Mouse (Mus musculus) intestine, embryonic 15.5 days (tissue): ENCODE results near the gene Idh2. TPM values are rescaled to one million over a fixed set of nuclear protein-coding genes. Genes with fewer than 3 reads are reported as not detected.

Experiments used
- ATAC-seq: fragments of 200-750 bp; cut with Nextera tagmentation; 2 replicates; pipeline ENCODE4 v1.8.0; 2017; ENCODE audit warnings: moderate TSS enrichment, moderate library complexity
- H3K27ac ChIP-seq: fragments of 300-500 bp; sonication (generic); 2 replicates; pipeline ENCODE4 v1.5.1; 2015; ENCODE audit warnings: mild to moderate bottlenecking, inconsistent platforms
- H3K27me3 ChIP-seq: fragments of 300-500 bp; sonication (generic); replicated peaks from 2 replicates; pipeline ENCODE4 v1.6.1; 2015; ENCODE audit warnings: inconsistent platforms
- H3K36me3 ChIP-seq: fragments of 300-500 bp; sonication (generic); 2 replicates; pipeline ENCODE4 v1.6.1; 2015; ENCODE audit warnings: inconsistent platforms
- H3K4me1 ChIP-seq: fragments of 300-500 bp; sonication (generic); replicated peaks from 2 replicates; pipeline ENCODE4 v1.6.1; 2015; ENCODE audit warnings: inconsistent platforms
- H3K4me2 ChIP-seq: fragments of 300-500 bp; sonication (generic); replicated peaks from 2 replicates; pipeline ENCODE4 v1.6.1; 2015; ENCODE audit warnings: mild to moderate bottlenecking, inconsistent platforms
- H3K4me3 ChIP-seq: fragments of 300-500 bp; sonication (generic); replicated peaks from 2 replicates; pipeline ENCODE4 v1.5.1; 2015; ENCODE audit warnings: inconsistent platforms
- H3K9ac ChIP-seq: fragments of 300-500 bp; sonication (generic); 2 replicates; pipeline ENCODE4 v1.6.1; 2015; ENCODE audit warnings: inconsistent platforms
- H3K9me3 ChIP-seq: fragments of 300-500 bp; sonication (generic); 2 replicates; pipeline ENCODE4 v1.6.1; 2016; ENCODE audit warnings: inconsistent platforms
- WGBS: fragments of 180-500 bp; shearing (Covaris S2); methylation state at CpG from one replicate; pipeline ENCODE4 v1.1.7; 2015; 5-methylcytosine and 5-hydroxymethylcytosine counted together
- polyA plus RNA-seq: library from polyadenylated mRNA; unstranded; fragments of >200 nt; fragmentation: Nextera tagmentation; extraction: Ambion mirVana; gene quantifications from 2 replicates; pipeline ENCODE4 v1.2.1, GENCODE M21; 2015

Gene Idh2
- polyA plus RNA-seq, 1 experiment from 2014 or later, result 520 TPM

DNA sequence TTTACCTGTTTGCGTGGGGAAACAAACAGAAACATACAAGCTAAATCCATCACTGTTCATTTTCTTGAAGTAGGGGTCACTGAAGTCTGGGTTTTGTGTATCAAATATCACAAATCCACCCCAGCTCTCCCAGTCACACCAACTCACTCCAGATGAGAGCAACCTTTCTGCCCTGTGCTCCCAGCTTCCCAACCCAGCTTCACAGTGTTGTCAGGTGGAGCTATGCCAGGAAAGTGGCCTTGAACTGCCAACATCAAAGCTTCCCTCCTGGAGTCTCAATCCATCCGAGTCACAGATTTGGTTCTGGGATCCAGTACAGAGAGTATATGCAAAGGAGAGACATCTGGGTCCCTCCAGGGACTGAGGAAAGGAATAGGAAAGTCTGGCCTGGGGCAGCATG is 966 bp upstream of the Idh2 start:
- Histone ChIP-seq H3K4me2 (peak overlapping the region; percentile 84; the same call in 1 of the 2 replicates), H3K4me1 (peaks cover 27% of the 10 kb centered on the region), H3K27ac (no peak overlapping the region), H3K4me3 (no peak overlapping the region), H3K36me3 (no peaks in the 10 kb centered on the region), H3K9ac (no peak overlapping the region), H3K9me3 (no peaks in the 10 kb centered on the region), H3K27me3 (no peaks in the 10 kb centered on the region)
- ATAC-seq, result no peak
- 67% methylated on average over 2 of the region's 2 CpGs for WGBS

DNA sequence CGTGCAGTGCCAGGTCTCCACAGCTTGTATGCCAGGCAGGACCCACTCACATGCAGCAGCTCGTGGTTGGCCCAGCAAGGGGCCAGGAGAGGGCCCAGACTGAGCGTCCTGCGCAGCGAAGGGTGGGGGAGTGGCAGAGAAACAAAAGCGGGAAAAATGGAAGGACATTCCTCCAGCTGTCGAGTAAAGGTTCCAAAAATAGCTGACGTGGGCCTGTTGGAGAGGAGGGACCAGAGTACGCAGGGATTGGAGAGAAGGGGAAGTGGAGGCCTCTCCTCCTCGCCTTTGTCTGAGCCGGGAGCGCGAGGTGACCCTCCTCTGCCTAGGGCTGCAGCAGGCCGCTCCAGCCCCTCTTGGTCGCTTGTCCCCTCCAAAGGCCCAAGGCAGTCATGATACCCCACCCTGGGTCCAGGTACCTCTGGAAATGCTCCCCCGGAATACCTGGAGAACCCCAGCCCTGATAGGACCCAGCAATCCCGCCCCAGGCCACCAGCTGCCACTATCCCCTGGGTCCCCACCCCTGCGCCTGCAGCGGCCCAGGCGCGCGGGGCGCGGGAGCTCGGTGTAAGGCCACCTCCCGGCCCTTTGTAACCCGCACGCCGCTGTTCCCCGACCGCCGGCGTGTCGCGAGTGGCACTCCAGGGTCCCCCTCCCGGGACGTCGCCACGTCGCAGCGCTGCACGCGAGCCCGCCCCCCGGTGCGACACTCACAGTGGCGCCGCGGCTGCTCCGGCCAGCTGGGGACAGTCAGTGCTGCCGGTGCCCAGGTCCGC is 555 bp downstream of the Idh2 start:
- Histone ChIP-seq H3K9ac (peak overlapping the region; percentile 97), H3K36me3 (no peaks in the 10 kb centered on the region), H3K27me3 (no peaks in the 10 kb centered on the region), H3K4me3 (peak overlapping the region; percentile 99), H3K4me2 (peak overlapping the region; percentile 84), H3K27ac (peak overlapping the region; percentile 97), H3K4me1 (peaks cover 28% of the 10 kb centered on the region), H3K9me3 (no peaks in the 10 kb centered on the region)
- under 1% methylated on average over 51 of the region's 52 CpGs for WGBS
- peak; percentile 85 for ATAC-seq

DNA sequence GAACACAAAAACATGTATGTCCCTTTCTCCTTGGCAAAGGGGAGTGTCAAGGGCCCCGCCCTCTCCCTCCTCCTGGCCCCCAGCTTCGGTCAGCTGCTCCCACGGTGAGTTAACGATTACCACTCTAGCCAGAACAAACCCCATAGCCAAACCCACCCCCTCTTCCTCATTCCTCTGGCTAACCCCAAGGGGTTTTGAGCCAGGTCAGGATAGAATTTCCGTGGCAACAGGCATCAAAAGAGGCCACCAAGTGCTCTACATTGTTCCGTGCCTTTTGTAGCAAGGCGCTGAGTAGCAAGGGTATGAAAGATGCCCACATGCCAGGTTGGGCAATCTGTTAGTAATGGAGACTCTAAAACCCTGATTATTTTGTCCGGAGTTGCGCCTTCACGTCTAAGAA is 1.2 kb downstream of the Idh2 start:
- peak overlapping the region; percentile 84 for H3K4me2 ChIP-seq
- H3K9ac ChIP-seq, result peak overlapping the region; percentile 97
- no peaks in the 10 kb centered on the region for H3K27me3 ChIP-seq
- no peak for ATAC-seq
- H3K27ac ChIP-seq, result peak overlapping the region; percentile 97
- H3K36me3 ChIP-seq, result no peaks in the 10 kb centered on the region
- peak overlapping the region; percentile 99 for H3K4me3 ChIP-seq
- H3K4me1 ChIP-seq, result peaks cover 28% of the 10 kb centered on the region
- WGBS, result 7% methylated on average over 10 of the region's 10 CpGs
- no peaks in the 10 kb centered on the region for H3K9me3 ChIP-seq

DNA sequence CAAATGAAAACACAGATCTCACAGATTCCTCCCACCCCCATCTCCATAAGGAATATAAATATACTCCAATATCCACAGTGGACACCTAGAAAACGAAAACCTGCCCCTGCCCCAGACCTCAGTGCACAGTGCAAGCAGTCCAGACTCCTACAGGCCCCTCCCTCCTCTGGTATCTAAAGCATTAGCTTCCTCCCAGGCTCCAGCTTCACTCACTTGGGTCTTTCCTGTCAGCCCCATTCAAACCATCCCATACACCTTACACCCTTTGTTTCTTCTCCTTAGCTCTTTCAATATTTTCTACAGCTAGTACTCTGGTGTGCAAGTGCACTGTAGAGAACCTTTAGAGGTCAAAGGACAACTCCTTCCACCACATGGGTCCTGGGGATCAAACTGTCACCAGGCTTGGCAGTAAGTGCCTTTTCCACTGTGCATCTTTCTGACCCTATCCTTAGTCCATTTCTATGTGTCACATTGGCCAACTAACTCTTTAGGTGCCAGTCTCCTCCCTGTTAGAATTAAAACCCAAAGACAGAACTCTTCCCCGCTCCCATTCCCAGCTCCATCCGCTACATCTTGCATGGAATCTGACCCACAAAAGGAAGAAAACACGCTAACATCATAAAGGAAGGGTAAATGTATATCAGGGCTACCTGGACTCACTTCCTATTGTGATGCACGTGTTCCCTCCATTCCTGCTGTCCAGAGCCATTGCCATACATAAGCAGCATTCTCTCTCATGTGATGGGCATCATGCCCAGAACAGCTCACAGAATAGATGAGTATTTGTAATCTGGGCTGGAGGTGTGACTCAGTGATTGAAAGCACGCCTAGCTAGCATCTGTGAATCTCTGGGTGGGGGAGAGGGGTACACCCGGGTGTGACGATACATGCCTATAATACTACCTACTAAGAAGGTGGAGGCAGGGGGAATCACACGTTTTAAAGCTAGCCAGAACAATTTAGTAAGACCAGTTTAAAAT is 3.8 kb downstream of the Idh2 start:
- no peak overlapping the region for H3K9ac ChIP-seq
- no peaks in the 10 kb centered on the region for H3K27me3 ChIP-seq
- WGBS, result 72% methylated on average over 9 of the region's 9 CpGs
- H3K4me2 ChIP-seq, result peak overlapping the region; percentile 3; the same call in 1 of the 2 replicates
- no peaks in the 10 kb centered on the region for H3K9me3 ChIP-seq
- H3K4me3 ChIP-seq, result no peak overlapping the region
- H3K4me1 ChIP-seq, result peaks cover 28% of the 10 kb centered on the region
- no peak for ATAC-seq
- H3K36me3 ChIP-seq, result no peaks in the 10 kb centered on the region
- H3K27ac ChIP-seq, result no peak overlapping the region

DNA sequence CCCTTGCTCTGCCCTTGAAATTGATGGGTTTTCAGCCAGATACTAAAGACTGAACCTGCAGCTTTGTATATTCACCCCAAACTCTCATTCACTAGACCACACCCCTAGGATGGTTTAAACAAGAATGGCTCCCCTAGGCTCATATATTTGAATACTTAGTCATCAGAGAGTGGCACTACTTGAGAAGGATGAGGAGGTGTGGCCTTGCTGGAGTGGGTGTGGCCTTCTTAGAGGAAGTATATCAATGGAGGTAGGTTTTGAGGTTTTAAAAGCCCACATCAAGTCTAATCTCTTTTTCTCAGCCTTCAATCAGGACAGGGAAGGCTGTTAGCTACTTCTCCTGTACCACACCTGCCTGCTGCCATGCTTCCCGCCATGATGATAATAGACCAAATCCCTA is 8.8 kb downstream of the Idh2 start:
- H3K36me3 ChIP-seq, result peaks cover 14% of the 10 kb centered on the region
- H3K27ac ChIP-seq, result no peak overlapping the region
- H3K9me3 ChIP-seq, result no peaks in the 10 kb centered on the region
- no peak overlapping the region for H3K4me3 ChIP-seq
- 97% methylated on average over 1 of the region's 1 CpGs for WGBS
- H3K27me3 ChIP-seq, result no peaks in the 10 kb centered on the region
- no peak overlapping the region for H3K4me2 ChIP-seq
- no peak for ATAC-seq
- no peak overlapping the region for H3K9ac ChIP-seq
- H3K4me1 ChIP-seq, result peaks cover 8% of the 10 kb centered on the region

DNA sequence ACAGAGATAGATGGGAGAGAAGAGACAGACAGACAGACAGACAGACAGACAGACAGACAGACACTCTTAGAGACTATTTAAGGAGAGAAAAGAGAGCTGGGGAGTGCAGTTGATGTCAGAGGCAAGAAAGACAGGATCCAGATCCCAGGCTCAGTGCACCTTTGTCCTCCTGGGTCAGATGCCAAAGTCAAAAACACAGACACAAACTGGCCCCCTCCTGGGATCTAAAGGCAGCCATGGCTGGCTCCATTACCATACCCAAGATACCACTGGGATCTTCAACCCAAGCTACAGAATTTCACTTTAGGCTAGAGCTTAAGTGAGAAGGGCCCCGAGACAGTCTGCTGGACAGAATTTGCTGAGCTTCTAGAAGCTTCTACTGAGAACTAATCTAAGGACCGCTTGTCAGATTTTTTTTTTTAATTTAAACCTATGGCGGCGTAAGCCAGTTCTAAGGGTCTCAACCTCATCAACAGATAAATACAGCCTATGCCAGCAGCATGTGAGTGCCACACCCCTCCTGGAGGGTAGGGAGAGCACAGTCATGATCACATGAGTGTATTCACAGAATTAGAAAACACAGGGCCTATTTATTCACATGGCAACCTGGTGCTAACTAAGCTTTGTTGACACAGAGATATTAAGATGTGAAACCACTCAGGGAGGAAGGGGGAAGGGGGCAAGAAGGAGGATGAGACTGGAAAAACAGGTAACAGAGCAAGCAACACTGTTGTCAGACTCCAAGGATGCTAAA is 9.4 kb downstream of the Idh2 start:
- ATAC-seq, result peak; percentile 42; the same call in 1 of the 2 replicates
- Histone ChIP-seq H3K9ac (no peak overlapping the region), H3K4me2 (no peak overlapping the region), H3K4me3 (no peak overlapping the region), H3K27me3 (no peaks in the 10 kb centered on the region), H3K27ac (no peak overlapping the region), H3K4me1 (peaks cover 1% of the 10 kb centered on the region), H3K36me3 (peaks cover 19% of the 10 kb centered on the region), H3K9me3 (no peaks in the 10 kb centered on the region)
- WGBS, result 84% methylated on average over 4 of the region's 4 CpGs

DNA sequence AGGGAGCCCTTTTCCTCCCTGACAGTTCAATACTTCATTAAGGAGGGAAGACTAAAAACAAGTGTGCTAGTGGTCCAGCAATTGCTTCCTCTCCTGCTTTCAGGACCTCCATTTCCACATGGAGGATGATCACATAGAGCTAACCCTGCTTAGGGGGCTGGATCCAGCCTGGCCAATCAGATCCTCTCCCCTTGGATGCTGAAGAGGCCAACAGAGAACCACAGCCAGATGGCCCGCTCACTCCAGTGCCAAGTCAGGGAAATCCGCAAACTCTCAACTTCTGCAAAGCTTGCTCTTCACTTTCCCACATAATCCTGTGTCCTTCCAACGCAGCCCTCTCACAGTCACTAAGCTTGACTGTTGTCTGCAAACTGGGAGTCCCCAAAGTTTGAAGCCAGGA is 11.9 kb downstream of the Idh2 start:
- Histone ChIP-seq H3K36me3 (peaks cover 44% of the 10 kb centered on the region), H3K4me3 (no peak overlapping the region), H3K27me3 (no peaks in the 10 kb centered on the region), H3K9ac (no peak overlapping the region), H3K4me2 (no peak overlapping the region), H3K4me1 (no peaks in the 10 kb centered on the region; the same call in none of the 2 replicates), H3K27ac (no peak overlapping the region), H3K9me3 (no peaks in the 10 kb centered on the region)
- no peak for ATAC-seq
- WGBS, result 74% methylated on average over 3 of the region's 3 CpGs

DNA sequence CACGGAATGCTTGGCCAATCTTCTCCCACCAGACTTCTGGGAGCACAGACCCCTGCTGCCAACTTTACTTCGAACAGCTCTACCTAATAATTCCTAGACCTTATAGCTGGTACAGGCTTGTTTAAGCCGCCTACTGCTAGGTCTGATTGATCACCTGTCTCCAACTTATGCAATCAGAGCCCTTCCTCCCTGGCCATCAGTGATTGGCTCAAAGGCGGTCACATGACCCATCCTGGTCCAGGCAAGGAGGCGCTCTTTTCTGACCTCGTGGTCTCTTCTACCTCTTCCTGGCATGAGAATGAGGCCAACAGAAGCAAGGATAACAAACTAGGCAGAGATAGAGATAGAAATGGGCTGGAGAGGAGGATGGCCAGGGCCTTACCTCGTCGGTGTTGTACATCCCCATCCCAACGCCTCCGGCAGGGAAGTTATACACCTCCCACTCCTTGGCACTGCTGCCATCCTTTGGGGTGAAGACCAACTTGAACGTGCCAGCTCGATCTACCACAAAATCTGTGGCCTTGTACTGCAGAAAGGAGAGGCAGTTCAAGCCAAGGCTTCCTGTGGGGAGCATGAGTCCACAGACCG is 16.7 kb downstream of the Idh2 start:
- no peak for ATAC-seq
- Histone ChIP-seq H3K36me3 (peaks cover 86% of the 10 kb centered on the region), H3K27ac (no peak overlapping the region), H3K4me1 (no peaks in the 10 kb centered on the region), H3K4me2 (no peak overlapping the region), H3K9ac (no peak overlapping the region), H3K27me3 (no peaks in the 10 kb centered on the region), H3K9me3 (no peaks in the 10 kb centered on the region), H3K4me3 (no peak overlapping the region)
- WGBS, result 92% methylated on average over 13 of the region's 13 CpGs

DNA sequence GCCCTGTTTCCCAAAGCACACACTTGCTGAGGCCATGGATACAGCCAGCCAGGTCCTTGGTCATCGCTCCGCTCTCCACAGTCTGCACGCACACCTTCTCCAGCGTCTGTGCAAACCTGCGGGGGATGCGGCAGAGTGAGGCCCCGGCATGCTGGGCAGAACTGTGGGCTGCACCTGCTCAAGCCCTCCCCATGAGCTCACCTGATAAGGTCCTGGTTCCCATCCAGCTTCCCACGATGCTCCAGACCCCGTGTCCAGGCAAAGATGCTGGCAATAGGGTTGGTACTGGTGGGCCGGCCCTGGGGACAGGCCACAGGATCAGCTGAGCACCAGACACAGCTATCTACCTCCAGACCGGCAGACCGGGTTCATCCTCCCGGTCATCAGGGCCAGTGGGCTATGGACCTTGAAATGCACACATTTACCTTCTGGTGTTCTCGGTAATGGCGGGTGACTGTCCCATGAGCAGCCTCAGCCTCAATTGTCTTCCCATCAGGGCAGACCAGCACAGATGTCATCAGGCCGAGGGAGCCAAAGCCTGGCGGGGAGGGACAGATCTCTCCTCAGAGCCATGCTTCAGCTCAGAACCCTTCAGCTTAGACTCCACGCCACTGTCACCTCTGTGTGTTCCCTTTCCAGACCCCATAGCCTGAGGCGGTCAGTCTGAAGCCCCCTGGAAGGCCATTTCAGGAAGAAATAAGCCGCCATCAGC is 19.4 kb downstream of the Idh2 start:
- H3K27ac ChIP-seq, result no peak overlapping the region
- H3K27me3 ChIP-seq, result no peaks in the 10 kb centered on the region
- 0 out of 2 replicates have a peak, but pooled peaks cover 5% of the 10 kb centered on the region for H3K4me1 ChIP-seq
- H3K9me3 ChIP-seq, result no peaks in the 10 kb centered on the region
- peaks cover 72% of the 10 kb centered on the region for H3K36me3 ChIP-seq
- ATAC-seq, result no peak
- H3K9ac ChIP-seq, result no peak overlapping the region
- H3K4me2 ChIP-seq, result no peak overlapping the region
- WGBS, result 93% methylated on average over 20 of the region's 20 CpGs
- H3K4me3 ChIP-seq, result no peak overlapping the region

DNA sequence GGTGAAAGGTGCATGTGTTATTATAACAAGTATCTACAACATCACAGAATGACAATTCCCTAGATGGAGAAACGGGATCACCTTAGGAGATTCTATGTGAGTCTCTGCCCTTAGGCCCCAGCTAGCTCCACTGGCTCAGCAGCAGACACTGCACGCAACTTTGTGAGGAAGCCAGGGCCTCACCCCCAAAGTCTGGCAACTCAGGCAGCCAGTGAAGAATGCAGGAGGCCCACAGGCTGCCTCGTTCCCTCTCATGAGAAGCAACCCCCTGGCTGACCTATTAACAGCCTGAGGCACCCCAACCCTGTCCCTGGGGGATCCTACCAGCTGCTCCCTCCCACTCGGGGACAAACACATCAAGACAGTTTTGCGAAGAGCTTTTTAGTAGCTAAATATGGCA is 20.7 kb downstream of the Idh2 start:
- Histone ChIP-seq H3K4me1 (0 out of 2 replicates have a peak, but pooled peaks cover 5% of the 10 kb centered on the region), H3K9ac (no peak overlapping the region), H3K4me3 (no peak overlapping the region), H3K9me3 (no peaks in the 10 kb centered on the region), H3K36me3 (peaks cover 59% of the 10 kb centered on the region), H3K27ac (no peak overlapping the region), H3K4me2 (no peak overlapping the region), H3K27me3 (no peaks in the 10 kb centered on the region)
- ATAC-seq, result no peak
- 77% methylated on average over 5 of the region's 5 CpGs for WGBS

DNA sequence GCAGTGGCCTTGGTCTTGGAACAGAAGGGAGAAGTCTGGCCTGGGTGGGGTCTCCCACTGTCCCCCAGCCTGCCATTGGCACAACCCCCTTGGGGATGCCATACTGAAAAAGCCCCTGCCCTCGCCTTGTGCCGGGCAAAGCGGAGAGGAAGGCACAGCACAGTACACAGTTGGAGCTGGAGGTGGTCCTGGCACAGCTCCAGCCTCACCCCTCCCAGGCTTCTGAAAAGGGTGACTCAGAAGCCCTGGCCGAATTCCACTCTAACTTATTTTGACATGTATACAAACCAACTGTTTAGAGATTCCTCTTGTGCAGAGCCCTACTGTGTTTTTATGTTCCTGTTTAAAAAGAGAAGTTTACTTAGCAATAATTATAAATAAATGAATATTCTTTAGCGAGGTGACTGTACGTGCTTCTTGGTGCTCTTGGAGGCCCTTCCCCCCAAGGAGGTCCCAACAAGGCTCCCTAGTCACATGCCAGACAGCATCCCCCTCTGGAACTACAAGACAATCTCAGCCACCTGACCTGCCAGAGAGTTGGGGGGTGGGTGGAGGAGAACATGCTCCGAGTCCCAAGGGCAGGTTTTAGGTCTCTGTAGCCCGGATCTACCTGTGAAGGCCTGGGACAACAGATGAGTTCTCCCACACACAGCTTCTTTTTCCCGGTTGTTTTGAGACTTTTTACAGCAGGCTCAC is 22.7 kb downstream of the Idh2 start:
- no peaks in the 10 kb centered on the region for H3K9me3 ChIP-seq
- 54% methylated on average over 9 of the region's 9 CpGs for WGBS
- ATAC-seq, result peak; percentile 36; the same call in 1 of the 2 replicates
- no peak overlapping the region for H3K4me3 ChIP-seq
- H3K9ac ChIP-seq, result no peak overlapping the region
- H3K4me2 ChIP-seq, result no peak overlapping the region
- H3K27ac ChIP-seq, result no peak overlapping the region
- 0 out of 2 replicates have a peak, but pooled peaks cover 5% of the 10 kb centered on the region for H3K4me1 ChIP-seq
- H3K27me3 ChIP-seq, result no peaks in the 10 kb centered on the region
- H3K36me3 ChIP-seq, result peaks cover 48% of the 10 kb centered on the region
